Mouse (Mus musculus) midbrain, embryonic 16.5 days (tissue): ENCODE results near the gene Susd6. TPM values are rescaled to one million over a fixed set of nuclear protein-coding genes. Genes with fewer than 3 reads are reported as not detected.

ENCODE experiments used
- ATAC-seq: fragments of 200-750 bp; cut with Nextera tagmentation; 2 replicates; pipeline ENCODE4 v1.8.0; 2017; ENCODE audit warnings: moderate TSS enrichment
- H3K27ac ChIP-seq: fragments of 300-500 bp; sonication (generic); 2 replicates; pipeline ENCODE4 v1.5.1; 2014; ENCODE audit warnings: mild to moderate bottlenecking, low read length, mixed read lengths
- H3K27me3 ChIP-seq: fragments of 300-500 bp; sonication (generic); 2 replicates; pipeline ENCODE4 v1.6.1; 2014; ENCODE audit warnings: low read depth, low read length, mixed read lengths; ENCODE audit not compliant: control insufficient read depth, insufficient read depth
- H3K36me3 ChIP-seq: fragments of 300-500 bp; sonication (generic); 2 replicates; pipeline ENCODE4 v1.6.1; 2014; ENCODE audit warnings: mild to moderate bottlenecking, low read length, moderate library complexity, mixed read lengths; ENCODE audit not compliant: control insufficient read depth, insufficient read depth
- H3K4me1 ChIP-seq: fragments of 300-500 bp; sonication (generic); 2 replicates; pipeline ENCODE4 v1.6.1; 2014; ENCODE audit warnings: mild to moderate bottlenecking, low read length, mixed read lengths; ENCODE audit not compliant: control insufficient read depth, insufficient read depth
- H3K4me2 ChIP-seq: fragments of 300-500 bp; sonication (generic); 2 replicates; pipeline ENCODE4 v1.6.1; 2014; ENCODE audit warnings: mild to moderate bottlenecking, low read length, mixed read lengths
- H3K4me3 ChIP-seq: fragments of 300-500 bp; sonication (generic); 2 replicates; pipeline ENCODE4 v1.5.1; 2014; ENCODE audit warnings: low read depth, mild to moderate bottlenecking, low read length, moderate library complexity, mixed read lengths
- H3K9ac ChIP-seq: fragments of 300-500 bp; sonication (generic); 2 replicates; pipeline ENCODE4 v1.6.1; 2014; ENCODE audit warnings: low read depth, low read length, mixed read lengths
- H3K9me3 ChIP-seq: fragments of 300-500 bp; sonication (generic); replicated peaks from 2 replicates; pipeline ENCODE4 v1.6.1; 2014; ENCODE audit warnings: mild to moderate bottlenecking, low read length, mixed read lengths; ENCODE audit not compliant: control insufficient read depth, poor library complexity, severe bottlenecking
- WGBS: fragments of 180-500 bp; shearing (Covaris S2); extraction: QIAGEN DNeasy Blood & Tissue Kit; methylation state at CpG from one replicate; pipeline ENCODE4 v1.1.7; 2014; 5-methylcytosine and 5-hydroxymethylcytosine counted together
- polyA plus RNA-seq: library from polyadenylated mRNA; unstranded; fragments of >200 nt; fragmentation: Nextera tagmentation; extraction: Ambion mirVana; gene quantifications from 2 replicates; pipeline ENCODE4 v1.2.1, GENCODE M21; 2015

Gene Susd6
- polyA plus RNA-seq, 1 experiment from 2014 or later, result 10.4 TPM

GRCm38 (mm10) chr12:80826423-80826822, 36.1 kb downstream of the Susd6 start:
- H3K4me1 ChIP-seq, result peaks cover 7% of the 10 kb centered on the region
- no peak overlapping the region for H3K27ac ChIP-seq
- no peak overlapping the region for H3K9ac ChIP-seq
- no peak for ATAC-seq
- whole genome bisulfite sequencing, result 46% methylated on average over 1 of the region's 1 CpGs
- no peak overlapping the region for H3K4me2 ChIP-seq
- no peaks in the 10 kb centered on the region for H3K9me3 ChIP-seq
- no peaks in the 10 kb centered on the region for H3K36me3 ChIP-seq
- H3K27me3 ChIP-seq, result no peaks in the 10 kb centered on the region
- H3K4me3 ChIP-seq, result no peak overlapping the region

DNA sequence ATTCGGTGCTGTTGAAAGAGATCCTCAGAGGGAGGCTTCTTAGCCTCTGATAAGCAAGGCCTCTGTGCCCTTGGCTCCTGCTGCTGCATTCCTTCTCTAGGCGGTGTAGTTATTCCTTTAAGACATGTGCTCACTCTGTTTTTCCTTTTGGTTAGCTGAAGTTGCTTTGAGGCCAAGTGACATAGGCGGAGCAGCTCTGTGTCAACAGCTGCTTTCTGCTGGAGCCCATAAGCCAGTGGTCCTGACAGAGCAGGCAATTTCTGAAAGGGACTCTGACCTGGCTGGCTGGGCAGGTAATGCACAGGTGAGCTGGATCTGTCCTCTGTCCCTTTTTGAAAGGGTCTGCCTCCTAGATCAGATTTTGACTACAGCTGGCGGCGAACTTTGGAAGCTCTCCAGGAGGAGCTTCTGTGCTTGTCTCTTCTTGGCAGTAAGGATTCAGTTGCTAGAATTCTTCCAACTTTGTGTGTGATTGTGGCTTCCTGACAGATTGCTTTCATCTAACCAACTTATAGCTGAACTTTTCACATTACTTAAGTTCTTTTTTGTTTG, 37.2 kb downstream of the Susd6 start:
- Histone ChIP-seq H3K9ac (no peak overlapping the region), H3K36me3 (no peaks in the 10 kb centered on the region), H3K4me3 (no peak overlapping the region), H3K4me1 (peaks cover 6% of the 10 kb centered on the region), H3K4me2 (no peak overlapping the region), H3K27ac (no peak overlapping the region), H3K9me3 (no peaks in the 10 kb centered on the region), H3K27me3 (no peaks in the 10 kb centered on the region)
- no peak for ATAC-seq
- 77% methylated on average over 5 of the region's 5 CpGs for WGBS

DNA sequence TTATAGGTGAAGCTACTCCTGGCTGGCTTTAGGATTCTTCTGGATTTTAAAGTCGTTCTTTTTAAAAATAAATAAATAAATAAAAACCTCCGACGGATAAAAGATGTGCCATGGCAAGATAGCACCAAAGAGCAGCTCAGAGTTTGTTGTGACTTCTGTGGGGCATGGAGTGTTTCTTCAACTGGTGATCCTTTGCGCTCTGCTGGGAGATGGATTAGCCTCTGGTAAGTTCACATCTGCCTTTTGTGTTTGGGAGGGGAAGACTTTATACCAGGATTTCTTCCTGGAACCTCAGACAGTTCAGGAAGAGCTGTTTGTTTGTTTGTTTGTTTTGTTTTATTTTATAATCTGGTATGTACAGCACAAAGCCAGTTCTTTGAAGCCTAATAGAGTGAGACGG, 37.7 kb downstream of the Susd6 start:
- no peak overlapping the region for H3K9ac ChIP-seq
- H3K9me3 ChIP-seq, result no peaks in the 10 kb centered on the region
- H3K4me2 ChIP-seq, result no peak overlapping the region
- no peak overlapping the region for H3K27ac ChIP-seq
- no peak for ATAC-seq
- no peak overlapping the region for H3K4me3 ChIP-seq
- H3K4me1 ChIP-seq, result peaks cover 6% of the 10 kb centered on the region
- WGBS, result 92% methylated on average over 5 of the region's 5 CpGs
- H3K36me3 ChIP-seq, result no peaks in the 10 kb centered on the region
- H3K27me3 ChIP-seq, result no peaks in the 10 kb centered on the region

DNA sequence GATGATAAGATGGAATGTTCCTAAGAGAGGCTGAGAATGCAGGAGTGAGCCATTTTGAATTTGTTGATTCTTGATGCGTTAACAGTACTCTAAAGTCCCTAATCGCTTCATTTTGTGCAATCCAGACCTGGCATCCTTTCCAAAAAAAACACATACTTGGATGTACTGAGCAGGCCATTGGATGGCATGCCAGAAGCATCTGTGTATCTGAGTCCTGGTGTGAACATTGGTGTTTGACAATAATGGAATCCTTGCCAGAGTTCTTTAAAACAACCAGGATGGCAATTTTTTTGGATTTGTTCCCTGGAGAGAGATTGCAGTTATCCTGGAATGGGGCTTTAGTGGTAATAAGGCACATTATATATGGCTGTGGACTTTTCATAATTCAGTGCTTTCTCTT, 38.6 kb downstream of the Susd6 start:
- H3K4me1 ChIP-seq, result peaks cover 6% of the 10 kb centered on the region
- no peaks in the 10 kb centered on the region for H3K36me3 ChIP-seq
- H3K9ac ChIP-seq, result no peak overlapping the region
- no peaks in the 10 kb centered on the region for H3K9me3 ChIP-seq
- H3K27me3 ChIP-seq, result no peaks in the 10 kb centered on the region
- 97% methylated on average over 2 of the region's 2 CpGs for WGBS
- H3K4me2 ChIP-seq, result no peak overlapping the region
- H3K4me3 ChIP-seq, result no peak overlapping the region
- H3K27ac ChIP-seq, result no peak overlapping the region
- no peak for ATAC-seq

DNA sequence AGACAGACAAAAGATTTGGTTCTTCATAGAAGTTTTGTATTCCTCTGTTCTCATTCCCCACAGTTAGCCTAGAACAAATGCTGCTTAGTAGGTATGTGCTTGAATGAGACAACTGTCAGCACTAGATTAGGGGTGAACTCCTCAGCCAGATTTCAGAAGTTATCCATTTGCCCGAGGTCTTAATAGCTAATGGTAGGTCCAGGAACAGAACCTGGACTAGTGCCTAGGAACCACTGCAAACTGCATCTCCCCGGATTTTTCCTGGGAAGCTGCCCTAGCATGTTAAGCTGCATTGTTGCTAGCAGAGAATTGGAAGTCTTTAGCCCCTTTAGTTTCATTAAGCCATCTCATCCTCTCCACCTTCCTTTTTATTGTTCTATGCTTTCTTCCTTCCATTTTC, 39.9 kb downstream of the Susd6 start:
- Histone ChIP-seq H3K4me2 (no peak overlapping the region), H3K9ac (no peak overlapping the region), H3K27ac (no peak overlapping the region), H3K4me3 (no peak overlapping the region), H3K27me3 (no peaks in the 10 kb centered on the region), H3K36me3 (no peaks in the 10 kb centered on the region), H3K4me1 (peaks cover 6% of the 10 kb centered on the region), H3K9me3 (no peaks in the 10 kb centered on the region)
- ATAC-seq, result no peak
- WGBS, result 76% methylated on average over 2 of the region's 2 CpGs

DNA sequence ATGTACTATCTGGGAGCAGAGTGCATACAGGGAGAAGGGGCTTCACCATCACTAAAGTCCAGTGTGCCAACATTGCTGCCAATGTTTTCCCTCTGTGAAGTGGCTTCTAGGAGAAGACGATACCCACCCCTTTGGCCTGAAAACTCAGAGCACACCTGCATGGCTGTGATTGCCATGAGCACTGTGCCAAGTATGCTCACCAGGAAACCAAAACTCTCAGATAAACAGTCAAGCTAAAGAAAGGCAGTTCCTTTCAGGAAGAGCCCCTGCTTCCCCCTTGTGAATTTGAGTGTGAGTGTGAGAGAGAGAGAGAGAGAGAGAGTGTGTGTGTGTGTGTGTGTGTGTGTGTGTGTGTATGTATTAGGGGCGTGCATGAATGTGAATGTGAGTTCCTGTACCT, 40.5 kb downstream of the Susd6 start:
- Histone ChIP-seq H3K36me3 (no peaks in the 10 kb centered on the region), H3K27ac (no peak overlapping the region), H3K4me2 (no peak overlapping the region), H3K27me3 (no peaks in the 10 kb centered on the region), H3K4me1 (peaks cover 6% of the 10 kb centered on the region), H3K9me3 (no peaks in the 10 kb centered on the region), H3K4me3 (no peak overlapping the region), H3K9ac (no peak overlapping the region)
- ATAC-seq, result no peak
- WGBS, result 79% methylated on average over 2 of the region's 2 CpGs

DNA sequence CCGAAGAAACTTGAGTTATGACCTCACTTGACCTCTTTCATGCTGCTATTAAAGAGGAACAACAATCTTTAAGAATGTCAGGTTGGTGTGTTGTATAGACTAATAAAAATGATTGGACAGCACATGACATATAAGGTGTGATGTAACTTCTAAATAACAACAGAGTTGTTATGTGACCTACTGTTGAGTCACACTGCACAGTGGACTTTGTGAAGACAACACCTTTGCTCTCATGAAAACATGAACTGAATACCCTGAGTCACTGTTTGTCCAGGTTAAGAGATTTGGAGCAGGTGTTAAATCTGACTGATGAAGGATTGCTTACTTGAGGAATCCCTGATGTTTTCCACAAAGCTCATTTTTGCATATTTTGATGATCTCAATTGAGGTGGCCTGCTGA, 42.0 kb downstream of the Susd6 start:
- Histone ChIP-seq H3K9ac (no peak overlapping the region), H3K36me3 (no peaks in the 10 kb centered on the region), H3K4me1 (no peaks in the 10 kb centered on the region; the same call in 1 of the 2 replicates), H3K27ac (no peak overlapping the region), H3K4me3 (no peak overlapping the region), H3K4me2 (no peak overlapping the region), H3K27me3 (no peaks in the 10 kb centered on the region), H3K9me3 (no peaks in the 10 kb centered on the region)
- no peak for ATAC-seq
- WGBS, result 79% methylated on average over 1 of the region's 1 CpGs

- H3K27ac ChIP-seq, result no peak overlapping the region
Measured at GRCm38 (mm10) chr12:80833541-80833940, 43.2 kb downstream of the Susd6 start.

DNA sequence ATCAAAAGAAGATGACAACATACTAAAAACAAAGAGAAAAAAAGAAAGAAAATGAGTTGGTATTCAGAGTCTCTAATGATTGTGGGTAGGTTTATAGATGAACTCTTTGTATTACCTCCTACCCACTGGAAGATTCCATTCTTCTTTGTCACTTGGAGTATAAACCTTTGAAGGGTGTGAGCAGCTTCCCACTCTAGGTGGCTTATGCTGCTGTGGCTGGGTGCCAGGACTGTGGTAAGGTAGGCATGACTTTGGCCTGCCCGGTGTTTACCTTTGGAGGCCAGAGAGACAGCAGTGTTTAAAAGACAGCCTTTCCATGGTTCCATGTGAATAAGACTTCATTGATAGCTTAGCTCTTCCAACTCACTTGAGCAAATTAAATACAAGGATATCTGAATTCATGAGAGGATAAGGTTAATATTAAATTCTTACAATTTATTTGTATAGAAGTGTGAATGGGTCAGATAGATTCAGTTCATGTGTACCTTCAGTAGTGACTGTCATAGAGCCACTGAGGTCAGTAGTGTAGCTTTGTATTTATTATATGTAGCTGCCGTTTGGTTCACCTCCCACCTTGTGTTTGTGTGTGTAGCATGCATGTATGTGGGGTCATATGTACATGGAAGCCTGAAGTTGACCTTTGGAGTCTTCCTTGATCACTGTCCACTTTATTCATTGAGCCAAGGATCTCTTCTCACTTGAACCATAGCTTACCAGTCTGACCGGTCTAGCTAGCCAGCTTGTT, 44.0 kb downstream of the Susd6 start:
- ATAC-seq, result no peak
- H3K4me3 ChIP-seq, result no peak overlapping the region
- no peak overlapping the region for H3K9ac ChIP-seq
- no peaks in the 10 kb centered on the region for H3K36me3 ChIP-seq
- no peaks in the 10 kb centered on the region; the same call in 1 of the 2 replicates for H3K4me1 ChIP-seq
- no peaks in the 10 kb centered on the region for H3K27me3 ChIP-seq
- H3K9me3 ChIP-seq, result no peaks in the 10 kb centered on the region
- H3K4me2 ChIP-seq, result no peak overlapping the region
- no peak overlapping the region for H3K27ac ChIP-seq
- WGBS, result 98% methylated on average over 3 of the region's 3 CpGs

More at GRCm38 (mm10) chr12:80833541-80833940, 43.2 kb downstream of the Susd6 start:
- no peak for ATAC-seq
- WGBS, result 80% methylated on average over 2 of the region's 2 CpGs
- Histone ChIP-seq H3K4me3 (no peak overlapping the region), H3K27me3 (no peaks in the 10 kb centered on the region), H3K9ac (no peak overlapping the region), H3K4me2 (no peak overlapping the region), H3K36me3 (no peaks in the 10 kb centered on the region), H3K9me3 (no peaks in the 10 kb centered on the region), H3K4me1 (no peaks in the 10 kb centered on the region; the same call in 1 of the 2 replicates)
